Mouse (Mus musculus) embryonic fibroblast, embryonic 13.5 days (primary cell): ENCODE measurements around the gene Cdkal1.

Experiments used
- CTCF ChIP-seq: IDR thresholded peaks from 2 replicates; pipeline ENCODE4 v1.5.1; 2011; ENCODE audit warnings: mild to moderate bottlenecking, control low read depth, low read length, moderate library complexity, borderline replicate concordance; ENCODE audit not compliant: insufficient read depth
- POLR2A ChIP-seq: IDR thresholded peaks from 2 replicates; pipeline ENCODE4 v1.6.1; 2011; ENCODE audit warnings: low read depth, mild to moderate bottlenecking, control low read depth, low read length, moderate library complexity

- no peak for TF ChIP-seq POLR2A
- TF ChIP-seq CTCF, result no peak
Observed at GRCm38 (mm10) chr13:29486709-29487108, 368.8 kb downstream of the Cdkal1 start.
